Mouse (Mus musculus): ENCODE data around the gene Rubcn. TPM values are rescaled to one million over a fixed set of nuclear protein-coding genes. Genes with fewer than 3 reads are reported as not detected.
A peak's percentile ranks its signal among the peaks of the same experiment; 100 is the strongest.
"Not testable (repeated sequence)": the region's sequence is repeated elsewhere in the genome, so short reads cannot be mapped to it uniquely, and the experiment has no call there.

Gene Rubcn
- 0.15 and 0.30 TPM in 2 replicates for polyA plus RNA-seq (2012)

DNA sequence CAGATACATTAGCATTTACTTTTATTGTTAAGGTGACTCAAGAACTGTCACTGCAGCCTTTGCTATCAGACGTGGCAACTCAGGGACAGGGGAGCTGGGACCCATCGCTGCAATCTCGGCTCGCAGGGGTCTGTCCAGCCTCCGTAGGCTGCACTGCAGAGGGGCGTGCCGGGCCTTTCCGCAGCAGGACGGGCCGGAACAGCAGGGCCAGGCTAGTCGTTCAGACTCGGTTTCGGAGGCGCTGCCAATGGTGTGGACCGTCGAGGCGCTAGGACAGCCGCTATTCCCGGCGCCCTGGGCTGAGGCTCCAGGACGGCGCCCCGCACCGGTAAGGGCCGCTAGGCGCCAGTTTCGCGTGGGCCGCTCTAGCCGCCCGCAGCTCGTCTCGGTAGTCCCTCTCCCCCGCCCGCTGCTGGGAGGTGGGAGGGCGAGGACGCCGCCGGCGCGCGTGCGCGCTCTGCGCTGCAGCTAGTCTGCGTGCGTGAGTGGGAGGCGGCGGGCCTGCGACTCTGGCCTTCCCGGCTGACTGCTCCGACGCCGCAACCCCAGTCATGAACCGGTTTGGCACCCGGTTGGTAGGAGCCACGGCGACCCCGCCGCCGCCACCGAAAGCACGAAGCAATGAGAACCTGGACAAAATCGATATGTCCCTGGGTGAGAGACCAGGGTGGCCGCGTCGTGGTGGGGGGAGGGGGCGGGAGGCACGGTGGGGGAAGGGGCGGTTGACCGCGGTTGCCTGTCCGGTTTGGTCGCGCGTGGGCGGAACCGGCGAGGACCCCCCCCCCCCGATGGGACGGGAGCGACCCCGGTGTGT, at the start of gene Rubcn, which contains the start of gene Fyttd1:
Gene Rubcn, minus strand, starts transcription at position 424 of the 814 bp plus-strand sequence.
Gene Fyttd1, plus strand, starts transcription at position 158 of the 814 bp plus-strand sequence.
- no peaks in the 10 kb centered on the region; the same call in 1 of the 2 replicates for H3K27me3 ChIP-seq (ENCODE audit: control insufficient read depth)
- TF ChIP-seq GATA1 (IDR thresholded peaks at IDR 0.05; ENCODE audit: low read length) (no peak), TAL1 (IDR thresholded peaks at IDR 0.05; ENCODE audit: low read length) (no peak)

GRCm38 (mm10) chr16:32927044-32927443, 49.5 kb upstream of the Rubcn start:
- Histone ChIP-seq H3K27me3 (ENCODE audit: control insufficient read depth) (no peaks in the 10 kb centered on the region), H3K4me1 (ENCODE audit: control insufficient read depth) (peaks cover 6% of the 10 kb centered on the region), H3K36me3 (ENCODE audit: control insufficient read depth) (peaks cover 27% of the 10 kb centered on the region), H3K9me3 (ENCODE audit: control insufficient read depth, low read length) (no peaks in the 10 kb centered on the region), H3K4me3 (replicated peaks) (no peak overlapping the region)
- TF ChIP-seq TAL1 (IDR thresholded peaks at IDR 0.05; ENCODE audit: low read length) (no peak), GATA1 (IDR thresholded peaks at IDR 0.05; ENCODE audit: low read length) (no peak)

More for the DNA sequence above, at the start of gene Rubcn, which contains the start of gene Fyttd1:
- H3K9me3 ChIP-seq (ENCODE audit: control insufficient read depth, low read length): no peaks in the 10 kb centered on the region
- H3K4me3 ChIP-seq (replicated peaks): peak within 1 kb of the TSS; percentile 76
- peaks cover 23% of the 10 kb centered on the region for H3K4me1 ChIP-seq (ENCODE audit: control insufficient read depth)
- no peaks in the 10 kb centered on the region for H3K36me3 ChIP-seq (ENCODE audit: control insufficient read depth)

DNA sequence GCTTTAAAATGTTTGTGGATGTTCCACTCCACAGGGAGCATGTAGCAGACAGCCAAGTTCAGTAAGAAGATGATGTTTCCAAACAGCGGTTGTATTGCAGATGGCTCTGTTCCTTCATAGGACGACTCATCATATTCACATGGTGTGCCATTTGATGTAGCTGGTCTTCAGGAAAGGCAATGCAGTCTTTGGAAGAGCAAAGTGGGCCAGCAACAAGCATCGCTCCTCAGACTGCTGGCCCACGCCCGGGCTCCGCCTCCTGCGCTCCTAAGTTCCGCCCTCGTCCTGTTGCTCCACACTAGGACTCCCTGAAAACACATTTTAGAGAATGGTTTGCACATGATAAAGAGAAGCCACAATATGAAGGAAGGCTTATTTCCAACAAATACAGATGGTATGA, 49.1 kb upstream of the Rubcn start:
- peaks cover 26% of the 10 kb centered on the region for H3K36me3 ChIP-seq (ENCODE audit: control insufficient read depth)
- H3K4me1 ChIP-seq (ENCODE audit: control insufficient read depth); H3K4me3 ChIP-seq (replicated peaks): not testable (repeated sequence)

GRCm38 (mm10) chr16:32915292-32916068, 37.9 kb upstream of the Rubcn start:
- H3K27me3 ChIP-seq (ENCODE audit: control insufficient read depth): no peaks in the 10 kb centered on the region
- peak overlapping the region; percentile 91 for H3K4me3 ChIP-seq (replicated peaks)
- no peak for TF ChIP-seq GATA1 (IDR thresholded peaks at IDR 0.05; ENCODE audit: low read length)
- TF ChIP-seq TAL1 (IDR thresholded peaks at IDR 0.05; ENCODE audit: low read length): no peak
- H3K36me3 ChIP-seq (ENCODE audit: control insufficient read depth): peaks cover 15% of the 10 kb centered on the region
- H3K9me3 ChIP-seq (ENCODE audit: control insufficient read depth, low read length): no peaks in the 10 kb centered on the region
- H3K4me1 ChIP-seq (ENCODE audit: control insufficient read depth): peaks cover 33% of the 10 kb centered on the region

More for the DNA sequence above, 49.1 kb upstream of the Rubcn start:
- H3K9me3 ChIP-seq (ENCODE audit: control insufficient read depth, low read length); H3K27me3 ChIP-seq (ENCODE audit: control insufficient read depth): not testable (repeated sequence)

- peaks cover 33% of the 10 kb centered on the region for H3K4me1 ChIP-seq (ENCODE audit: control insufficient read depth)
- no peak for TF ChIP-seq TAL1 (IDR thresholded peaks at IDR 0.05; ENCODE audit: low read length)
- TF ChIP-seq GATA1 (IDR thresholded peaks at IDR 0.05; ENCODE audit: low read length): no peak
- no peaks in the 10 kb centered on the region for H3K27me3 ChIP-seq (ENCODE audit: control insufficient read depth)
- no peaks in the 10 kb centered on the region for H3K9me3 ChIP-seq (ENCODE audit: control insufficient read depth, low read length)
- H3K36me3 ChIP-seq (ENCODE audit: control insufficient read depth): peaks cover 6% of the 10 kb centered on the region
- H3K4me3 ChIP-seq (replicated peaks): peak within 1 kb of the TSS; percentile 91
Observed at GRCm38 (mm10) chr16:32913937-32914881, 36.6 kb upstream of the Rubcn start, which contains the start of gene Lrch3. Gene Lrch3, plus strand, starts transcription at chr16:32914100.

DNA sequence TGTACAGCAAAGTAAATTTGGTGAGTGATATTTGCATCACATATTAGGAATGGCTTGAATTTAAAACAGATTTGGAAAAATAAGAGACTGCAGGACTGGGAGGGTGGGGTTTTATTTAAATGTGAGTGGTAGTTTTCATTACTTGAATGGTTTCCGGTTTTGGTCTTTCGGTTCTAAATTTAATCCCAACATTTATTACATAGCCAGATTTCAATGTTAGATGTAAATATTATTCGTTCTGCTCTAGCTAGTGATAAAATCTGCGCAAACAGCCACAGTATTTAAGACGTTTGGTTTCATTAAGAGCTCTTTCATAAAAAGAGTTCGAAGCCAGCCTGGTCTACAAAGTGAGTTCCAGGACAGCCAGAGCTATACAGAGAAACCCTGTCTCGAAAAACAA, 35.6 kb upstream of the Rubcn start:
- H3K27me3 ChIP-seq (ENCODE audit: control insufficient read depth): no peaks in the 10 kb centered on the region
- TF ChIP-seq GATA1 (IDR thresholded peaks at IDR 0.05; ENCODE audit: low read length) (no peak), TAL1 (IDR thresholded peaks at IDR 0.05; ENCODE audit: low read length) (no peak)
- peak overlapping the region; percentile 91 for H3K4me3 ChIP-seq (replicated peaks)
- H3K9me3 ChIP-seq (ENCODE audit: control insufficient read depth, low read length): no peaks in the 10 kb centered on the region
- H3K4me1 ChIP-seq (ENCODE audit: control insufficient read depth): peaks cover 33% of the 10 kb centered on the region
- peaks cover 6% of the 10 kb centered on the region for H3K36me3 ChIP-seq (ENCODE audit: control insufficient read depth)

GRCm38 (mm10) chr16:32906727-32907126, 29.2 kb upstream of the Rubcn start:
- H3K36me3 ChIP-seq (ENCODE audit: control insufficient read depth): peaks cover 2% of the 10 kb centered on the region
- H3K27me3 ChIP-seq (ENCODE audit: control insufficient read depth): no peaks in the 10 kb centered on the region
- no peak overlapping the region for H3K4me3 ChIP-seq (replicated peaks)
- TF ChIP-seq TAL1 (IDR thresholded peaks at IDR 0.05; ENCODE audit: low read length) (no peak), GATA1 (IDR thresholded peaks at IDR 0.05; ENCODE audit: low read length) (no peak)
- H3K9me3 ChIP-seq (ENCODE audit: control insufficient read depth, low read length): no peaks in the 10 kb centered on the region
- H3K4me1 ChIP-seq (ENCODE audit: control insufficient read depth): peaks cover 2% of the 10 kb centered on the region

GRCm38 (mm10) chr16:32906186-32906585, 28.6 kb upstream of the Rubcn start:
- Histone ChIP-seq H3K4me3 (replicated peaks) (no peak overlapping the region), H3K36me3 (ENCODE audit: control insufficient read depth) (peaks cover 5% of the 10 kb centered on the region), H3K4me1 (ENCODE audit: control insufficient read depth) (no peaks in the 10 kb centered on the region), H3K27me3 (ENCODE audit: control insufficient read depth) (no peaks in the 10 kb centered on the region), H3K9me3 (ENCODE audit: control insufficient read depth, low read length) (no peaks in the 10 kb centered on the region)
- TF ChIP-seq TAL1 (IDR thresholded peaks at IDR 0.05; ENCODE audit: low read length) (no peak), GATA1 (IDR thresholded peaks at IDR 0.05; ENCODE audit: low read length) (no peak)
